Mouse (Mus musculus) myocyte (in vitro differentiated cells): ENCODE data around the gene Six5.

Source experiments
- POLR2A ChIP-seq: IDR thresholded peaks from one replicate; pipeline ENCODE4 v1.6.1; 2011; ENCODE audit warnings: low read depth, mild to moderate bottlenecking, control low read depth, moderate library complexity; ENCODE audit not compliant: insufficient read length
- SRF ChIP-seq: IDR thresholded peaks from one replicate; pipeline ENCODE4 v1.6.1; 2011; ENCODE audit warnings: low read depth; ENCODE audit not compliant: control insufficient read depth, insufficient read length
- TCF12 ChIP-seq: IDR thresholded peaks from one replicate; pipeline ENCODE4 v1.6.1; 2011; ENCODE audit warnings: mild to moderate bottlenecking, control low read depth; ENCODE audit not compliant: poor library complexity, insufficient read depth, severe bottlenecking

DNA sequence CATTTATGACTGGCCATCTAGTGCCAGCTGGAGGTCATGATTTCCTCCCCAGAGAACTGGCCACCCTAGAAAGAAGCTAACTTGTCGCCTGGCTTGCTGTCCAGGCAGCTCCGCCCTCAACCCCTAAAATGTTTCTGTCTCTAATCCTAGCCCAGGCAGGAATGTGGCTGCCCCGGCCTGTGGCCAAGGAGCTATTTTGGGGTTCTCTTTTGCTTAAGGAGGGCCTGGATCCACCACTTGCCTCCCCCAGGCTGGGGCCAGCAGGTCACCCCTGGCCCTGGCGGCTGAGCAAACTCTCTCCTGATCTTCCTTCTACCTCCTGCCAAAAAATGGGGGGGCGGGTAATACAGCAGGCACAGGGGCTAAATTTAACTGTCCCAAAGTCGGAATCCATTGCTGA is 11.3 kb upstream of the Six5 start:
- TF ChIP-seq POLR2A (no peak), SRF (no peak), TCF12 (no peak)
